Mouse (Mus musculus) hematopoietic stem cell, adult 5-6 weeks (primary cell): ENCODE measurements at regions not wholly inside any gene's neighbourhood (a gene's known extent, or its start where the extent isn't known, plus 50 kb on each side); places are given as distances from the start of the nearest gene placed in this dataset.

ENCODE experiments used
- ATAC-seq, 2 experiments: fragments of 125-278 bp in 1 of 2; replicated peaks in 1 of 2; 2 replicates each; pipeline ENCODE4 v1.8.0; 2016 to 2017; ENCODE audit warnings: inconsistent platforms in 2 of 2, mild to moderate bottlenecking in 2 of 2, moderate number of reproducible peaks in 2 of 2, low read depth in 1 of 2, moderate TSS enrichment in 1 of 2; ENCODE audit not compliant: low FRiP score in 2 of 2, poor library complexity in 2 of 2, severe bottlenecking in 2 of 2, insufficient read depth in 1 of 2, low TSS enrichment in 1 of 2

DNA sequence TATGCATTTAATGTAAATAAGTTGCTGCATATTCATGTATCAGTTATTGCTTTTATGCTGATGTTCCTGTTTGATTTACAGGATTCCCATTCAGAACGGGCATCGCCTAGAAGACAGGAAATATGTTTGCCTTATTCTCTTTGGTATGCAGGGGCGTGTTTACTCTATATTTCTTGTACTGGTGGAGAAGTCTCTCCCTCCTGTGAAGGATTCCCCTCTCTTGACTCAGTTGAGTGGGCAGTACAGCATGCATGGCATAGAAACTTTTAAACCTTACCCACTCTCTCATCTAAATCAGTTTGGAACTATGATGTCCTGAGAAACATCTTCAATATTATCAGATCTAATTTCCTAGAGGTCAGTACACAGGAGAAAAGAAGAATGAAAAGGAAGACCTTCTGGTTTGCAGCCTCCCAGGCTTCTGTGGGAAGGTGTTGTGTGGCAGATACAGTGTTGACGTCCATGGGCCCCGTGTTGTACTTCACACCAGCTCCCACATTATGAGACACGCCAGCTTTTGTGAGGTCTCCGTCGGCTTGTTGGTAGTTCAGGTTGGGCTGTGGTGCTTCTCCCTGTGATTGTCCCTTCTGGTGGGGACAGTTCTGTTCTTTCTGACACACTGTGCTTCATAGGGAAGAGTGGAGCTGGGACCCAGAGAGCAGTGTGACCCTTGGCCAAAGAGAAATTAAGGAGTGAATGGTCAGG is 58.4 kb upstream of the Ptprm start:
- ATAC-seq, result no peak

- ATAC-seq, result no peak
Observed at GRCm38 (mm10) chr17:67409911-67410310, 55.7 kb upstream of the Ptprm start.

DNA sequence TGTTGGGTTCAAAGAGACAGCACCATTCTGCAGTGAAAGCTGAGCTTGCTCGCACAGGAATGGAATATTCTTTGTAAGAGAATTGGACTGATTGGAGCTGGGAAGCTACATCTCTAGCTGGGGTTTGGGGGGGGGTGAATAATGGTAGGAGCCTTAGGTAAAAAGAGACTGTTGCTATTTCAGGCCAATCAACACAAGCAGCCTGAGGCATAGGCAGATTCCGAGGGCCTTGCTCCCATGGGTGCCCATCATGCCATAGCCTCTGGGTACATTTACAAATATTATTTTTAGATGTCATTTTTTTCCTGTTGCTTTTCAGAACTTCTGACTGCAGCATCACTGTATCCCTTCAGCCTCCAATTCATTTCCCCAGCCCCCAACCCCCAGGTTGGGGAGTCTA is 51.7 kb upstream of the Ptprm start:
- no peak for ATAC-seq
